Mouse (Mus musculus): ENCODE measurements around the gene Nrxn2.

DNA sequence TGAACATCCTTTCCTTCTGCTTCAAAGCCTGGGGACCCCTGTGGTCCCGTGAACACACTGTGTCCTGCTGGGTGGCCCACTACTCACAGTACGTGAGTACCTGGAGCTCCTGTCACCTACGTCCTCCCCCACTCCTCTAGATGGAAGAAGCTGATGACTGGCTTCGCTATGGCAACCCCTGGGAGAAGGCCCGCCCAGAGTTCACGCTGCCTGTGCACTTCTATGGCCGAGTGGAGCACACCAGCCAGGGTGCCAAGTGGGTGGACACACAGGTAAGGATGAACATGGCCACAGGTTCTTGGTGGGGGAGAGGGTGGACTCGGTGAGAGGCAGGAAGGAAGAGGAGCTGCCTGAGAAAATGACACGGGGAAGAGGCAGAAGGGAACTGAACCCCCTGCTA lies 32.3 kb upstream of the Nrxn2 start:
- no peak for TF ChIP-seq EP300 (IDR thresholded peaks at IDR 0.05; ENCODE audit: low read length)
- no peak for TF ChIP-seq MAFK (IDR thresholded peaks at IDR 0.05; ENCODE audit: insufficient replicate concordance, low read length)
- TF ChIP-seq CHD1 (IDR thresholded peaks at IDR 0.05; ENCODE audit: low read depth, low read length) = no peak
- no peak for TF ChIP-seq POLR2AphosphoS2 (IDR thresholded peaks at IDR 0.05; ENCODE audit: low read depth, low read length)
- TF ChIP-seq CTCF (conservative IDR thresholded peaks at IDR 0.05 in 1 of 2, IDR thresholded peaks at IDR 0.05 in 1 of 2; ENCODE audit: low read depth in 2 of 2, low read length in 2 of 2) = no peak
- TF ChIP-seq MEF2A (IDR thresholded peaks at IDR 0.05; ENCODE audit: borderline replicate concordance, low read depth, low read length) = no peak
- no peak for TF ChIP-seq POLR2A (IDR thresholded peaks at IDR 0.05; ENCODE audit: low read depth, low read length)
- TF ChIP-seq ZNF384 (IDR thresholded peaks at IDR 0.05; ENCODE audit: low read depth, low read length) = no peak
- TF ChIP-seq ZC3H11A (IDR thresholded peaks at IDR 0.05; ENCODE audit: low read depth, low read length) = no peak
- no peak for TF ChIP-seq MAZ (IDR thresholded peaks at IDR 0.05; ENCODE audit: low read depth, low read length)
- TF ChIP-seq E2F4 (IDR thresholded peaks at IDR 0.05; ENCODE audit: insufficient replicate concordance, low read depth, low read length) = no peak

Data from CH12.LX (cell line).